Mouse (Mus musculus) liver, adult 2 months (tissue): ENCODE results near the gene Slc35b4. TPM values are rescaled to one million over a fixed set of nuclear protein-coding genes. Genes with fewer than 3 reads are reported as not detected.

Source experiments
- DNase-seq: peaks from one replicate; pipeline ENCODE4 v3.0.0-alpha.2; 2011; ENCODE audit warnings: low read depth, low spot score; ENCODE audit errors: extremely low read depth
- H3K27ac ChIP-seq: fragments of 200-500 bp; replicated peaks from 2 replicates; pipeline ENCODE4 v1.5.1; 2012; ENCODE audit warnings: low read depth, mild to moderate bottlenecking, control low read depth, inconsistent platforms, low read length; ENCODE audit not compliant: insufficient read depth
- H3K27me3 ChIP-seq: fragments of 200-500 bp; 2 replicates; pipeline ENCODE4 v1.6.1; 2012; ENCODE audit warnings: mild to moderate bottlenecking, moderate library complexity, low read length, inconsistent platforms; ENCODE audit not compliant: control insufficient read depth, insufficient read depth
- H3K36me3 ChIP-seq: fragments of 200-500 bp; 2 replicates; pipeline ENCODE4 v1.6.1; 2012; ENCODE audit warnings: low read length, inconsistent platforms; ENCODE audit not compliant: control insufficient read depth, insufficient read depth
- H3K4me1 ChIP-seq: fragments of 200-500 bp; 2 replicates; pipeline ENCODE4 v1.6.1; 2011; ENCODE audit warnings: low read length; ENCODE audit not compliant: control insufficient read depth, insufficient read depth
- H3K4me3 ChIP-seq: fragments of 200-500 bp; 2 replicates; pipeline ENCODE4 v1.5.1; 2011; ENCODE audit warnings: low read depth, mild to moderate bottlenecking, control low read depth, low read length, moderate library complexity; ENCODE audit not compliant: insufficient read depth
- H3K79me2 ChIP-seq: fragments of 200-500 bp; 2 replicates; pipeline ENCODE4 v1.6.1; 2012; ENCODE audit warnings: inconsistent platforms, mild to moderate bottlenecking, low read length, moderate library complexity; ENCODE audit not compliant: control insufficient read depth, insufficient read depth
- H3K9ac ChIP-seq: fragments of 200-500 bp; 2 replicates; pipeline ENCODE4 v1.6.1; 2012; ENCODE audit warnings: low read depth, mild to moderate bottlenecking, control low read depth, inconsistent platforms, low read length
- CTCF ChIP-seq: fragments of 200-500 bp; IDR thresholded peaks from 2 replicates; pipeline ENCODE4 v1.5.1; 2011; ENCODE audit warnings: low read depth, low read length, control low read depth
- POLR2A ChIP-seq: fragments of 200-500 bp; IDR thresholded peaks from 2 replicates; pipeline ENCODE4 v1.6.1; 2011; ENCODE audit warnings: low read length, control low read depth; ENCODE audit not compliant: insufficient read depth; ENCODE audit errors: extremely low read depth
- WGBS: fragments of 180-500 bp; shearing (Covaris S2); methylation state at CpG from one replicate; pipeline ENCODE4 v1.1.7; 2018; 5-methylcytosine and 5-hydroxymethylcytosine counted together
- polyA plus RNA-seq: library from polyadenylated mRNA; depleted of rRNA; stranded (reverse); fragments of >200 nt; gene quantifications from 2 replicates; pipeline ENCODE4 v1.2.3, GENCODE M21; 2012; rRNA removed
- total RNA-seq: library from RNA; depleted of rRNA; stranded (reverse); fragments of >200 nt; gene quantifications from 2 replicates; pipeline ENCODE4 v1.2.3, GENCODE M21; 2014; rRNA removed

Gene Slc35b4
- total and polyA plus RNA-seq, 2 experiments, result 9.7 to 16.0 TPM

- no peak for DNase-seq
- 86% methylated on average over 2 of the region's 2 CpGs for WGBS
- Histone ChIP-seq H3K27ac (no peak overlapping the region), H3K4me1 (no peaks in the 10 kb centered on the region), H3K4me3 (no peak overlapping the region), H3K9ac (no peak overlapping the region), H3K36me3 (no peaks in the 10 kb centered on the region), H3K27me3 (no peaks in the 10 kb centered on the region), H3K79me2 (no peaks in the 10 kb centered on the region)
- TF ChIP-seq CTCF (no peak), POLR2A (no peak)
Measured at GRCm38 (mm10) chr6:34124401-34124800, 52.5 kb downstream of the Slc35b4 start.

GRCm38 (mm10) chr6:34116838-34117478 lies 60.0 kb downstream of the Slc35b4 start:
- no peak overlapping the region for H3K9ac ChIP-seq
- H3K27me3 ChIP-seq, result no peaks in the 10 kb centered on the region
- H3K4me3 ChIP-seq, result no peak overlapping the region
- 95% methylated on average over 7 of the region's 7 CpGs for WGBS
- no peaks in the 10 kb centered on the region for H3K4me1 ChIP-seq
- no peaks in the 10 kb centered on the region for H3K36me3 ChIP-seq
- no peak for TF ChIP-seq POLR2A
- no peak for TF ChIP-seq CTCF
- H3K27ac ChIP-seq, result no peak overlapping the region
- no peaks in the 10 kb centered on the region for H3K79me2 ChIP-seq
- DNase-seq, result no peak

GRCm38 (mm10) chr6:34111406-34111805 lies 65.5 kb downstream of the Slc35b4 start:
- Histone ChIP-seq H3K4me1 (no peaks in the 10 kb centered on the region), H3K27me3 (no peaks in the 10 kb centered on the region), H3K36me3 (no peaks in the 10 kb centered on the region), H3K27ac (no peak overlapping the region), H3K9ac (no peak overlapping the region), H3K79me2 (no peaks in the 10 kb centered on the region), H3K4me3 (no peak overlapping the region)
- TF ChIP-seq CTCF (no peak), POLR2A (no peak)
- 79% methylated on average over 6 of the region's 6 CpGs for WGBS
- DNase-seq, result no peak

- TF ChIP-seq POLR2A (no peak), CTCF (no peak)
- Histone ChIP-seq H3K79me2 (no peaks in the 10 kb centered on the region), H3K27me3 (no peaks in the 10 kb centered on the region), H3K27ac (no peak overlapping the region), H3K9ac (no peak overlapping the region), H3K36me3 (no peaks in the 10 kb centered on the region), H3K4me1 (no peaks in the 10 kb centered on the region), H3K4me3 (no peak overlapping the region)
- 87% methylated on average over 10 of the region's 10 CpGs for WGBS
- DNase-seq, result no peak
Measured at GRCm38 (mm10) chr6:34110571-34110970, 66.3 kb downstream of the Slc35b4 start.

Other genes with a start within 250 kb of the Slc35b4 start
- under 0.01 TPM in 2 replicates for gene Lrguk, start 147.7 kb downstream of the Slc35b4 start, total RNA-seq
- not detected in 2 replicates for gene Lrguk, start 147.7 kb downstream of the Slc35b4 start, polyA plus RNA-seq
- gene Akr1b3, start 140.4 kb upstream of the Slc35b4 start, total RNA-seq, result 17.5 and 18.3 TPM in 2 replicates
- 11.6 and 14.0 TPM in 2 replicates for gene Akr1b3, start 140.4 kb upstream of the Slc35b4 start, polyA plus RNA-seq
- gene Akr1b8, start 177.0 kb upstream of the Slc35b4 start, total RNA-seq, result 2.9 and 4.4 TPM in 2 replicates
- gene Akr1b8, start 177.0 kb upstream of the Slc35b4 start, polyA plus RNA-seq, result 0.73 and 1.5 TPM in 2 replicates
- gene Akr1b10, start 207.1 kb upstream of the Slc35b4 start, total RNA-seq, result 3.8 and 4.4 TPM in 2 replicates
- gene Akr1b10, start 207.1 kb upstream of the Slc35b4 start, polyA plus RNA-seq, result 1.4 and 1.7 TPM in 2 replicates
- 6.4 and 13.9 TPM in 2 replicates for gene Akr1b7, start 235.2 kb upstream of the Slc35b4 start, total RNA-seq
- gene Akr1b7, start 235.2 kb upstream of the Slc35b4 start, polyA plus RNA-seq, result 0.27 and 1.1 TPM in 2 replicates